Mouse (Mus musculus): Measurements from ENCODE around the gene Nol11. TPM values are rescaled to one million over a fixed set of nuclear protein-coding genes. Genes with fewer than 3 reads are reported as not detected.

The Nol11 gene
- total and polyA plus RNA-seq, 3 experiments = 62.1 to 172 (median 109) TPM

GRCm38 (mm10) chr11:107226431-107226830 lies 37.2 kb upstream of the Nol11 start:
- H3K27ac ChIP-seq (ENCODE audit: insufficient read depth, low read depth) = no peak overlapping the region

GRCm38 (mm10) chr11:107226013-107226412 lies 36.8 kb upstream of the Nol11 start:
- no peak overlapping the region for H3K4me2 ChIP-seq (ENCODE audit: insufficient read depth, low read depth, poor library complexity, severe bottlenecking)
- no peaks in the 10 kb centered on the region for H3K79me2 ChIP-seq (replicated peaks; ENCODE audit: control insufficient read depth, extremely low read depth, insufficient read depth, poor library complexity, severe bottlenecking)
- no peaks in the 10 kb centered on the region; a peak in 1 of 4 replicates for H3K4me1 ChIP-seq (ENCODE audit: control insufficient read depth in 1 of 2, insufficient read depth in 2 of 2)
- peaks cover 0 to 2% of the 10 kb centered on the region in 2 experiments for H3K36me3 ChIP-seq (replicated peaks in 1 of 2; ENCODE audit: control insufficient read depth in 1 of 2, insufficient read depth in 1 of 2, low read length in 1 of 2)
- dilution Hi-C loops (cut with MboI; ENCODE audit: extremely low pct_ligation_motif_present, extremely low pct_unique_long_range_greater_than_20kb, low sequenced_read_pairs) = no loop called here
- no peak overlapping the region for H3K4me3 ChIP-seq (replicated peaks in 1 of 3; ENCODE audit: low read depth in 2 of 3, low read length in 2 of 3, poor library complexity in 1 of 3)
- in situ Hi-C loops (cut with MboI; ENCODE audit: low pct_ligation_motif_present, low pct_unique_long_range_greater_than_20kb, low sequenced_read_pairs) = no loop called here
- H3K27ac ChIP-seq (ENCODE audit: insufficient read depth, low read depth) = no peak overlapping the region
- TF ChIP-seq PAX5 (IDR thresholded peaks at IDR 0.05; ENCODE audit: low read length) = no peak
- no peak for TF ChIP-seq NELFE (IDR thresholded peaks at IDR 0.05; ENCODE audit: low read depth, low read length)
- TF ChIP-seq JUND (conservative IDR thresholded peaks at IDR 0.05; ENCODE audit: low read depth, low read length) = no peak
- no peak for TF ChIP-seq MYC (IDR thresholded peaks at IDR 0.05; ENCODE audit: low read depth, low read length)
- no peak for TF ChIP-seq CHD2 (IDR thresholded peaks at IDR 0.05; ENCODE audit: low read length)
- no peak for TF ChIP-seq BHLHE40 (IDR thresholded peaks at IDR 0.05; ENCODE audit: low read depth, low read length)
- TF ChIP-seq MXI1 (IDR thresholded peaks at IDR 0.05; ENCODE audit: low read depth, low read length) = no peak
- TF ChIP-seq SMC3 (IDR thresholded peaks at IDR 0.05; ENCODE audit: low read depth, low read length) = no peak
- no peak for TF ChIP-seq TCF12 (IDR thresholded peaks at IDR 0.05; ENCODE audit: low read depth, low read length)
- TF ChIP-seq MAX (IDR thresholded peaks at IDR 0.05; ENCODE audit: low read length) = no peak
- no peak for TF ChIP-seq E2F4 (IDR thresholded peaks at IDR 0.05; ENCODE audit: insufficient replicate concordance, low read depth, low read length)
- TF ChIP-seq ELF1 (IDR thresholded peaks at IDR 0.05; ENCODE audit: low read depth, low read length) = no peak
- H3K9me3 ChIP-seq (replicated peaks; ENCODE audit: low read length) = peaks cover 7% of the 10 kb centered on the region
- no peaks in the 10 kb centered on the region for H3K27me3 ChIP-seq (replicated peaks)
- no peak overlapping the region for H3K9ac ChIP-seq (ENCODE audit: insufficient read depth, low read depth)
- no peak for DNase-seq (ENCODE audit: extremely low read depth)

More at GRCm38 (mm10) chr11:107226431-107226830, 37.2 kb upstream of the Nol11 start:
- Histone ChIP-seq H3K79me2 (replicated peaks; ENCODE audit: control insufficient read depth, extremely low read depth, insufficient read depth, poor library complexity, severe bottlenecking) (no peaks in the 10 kb centered on the region), H3K27me3 (replicated peaks) (no peaks in the 10 kb centered on the region), H3K9me3 (replicated peaks; ENCODE audit: low read length) (peaks cover 7% of the 10 kb centered on the region), H3K4me2 (ENCODE audit: insufficient read depth, low read depth, poor library complexity, severe bottlenecking) (no peak overlapping the region), H3K4me3 (replicated peaks in 1 of 3; ENCODE audit: low read depth in 2 of 3, low read length in 2 of 3, poor library complexity in 1 of 3) (no peak overlapping the region), H3K9ac (ENCODE audit: insufficient read depth, low read depth) (no peak overlapping the region), H3K4me1 (ENCODE audit: control insufficient read depth in 1 of 2, insufficient read depth in 2 of 2) (no peaks in the 10 kb centered on the region; a peak in 1 of 4 replicates), H3K36me3 (replicated peaks in 1 of 2; ENCODE audit: control insufficient read depth in 1 of 2, insufficient read depth in 1 of 2, low read length in 1 of 2) (peaks cover 0 to 2% of the 10 kb centered on the region in 2 experiments)
- dilution Hi-C loops (cut with MboI; ENCODE audit: extremely low pct_ligation_motif_present, extremely low pct_unique_long_range_greater_than_20kb, low sequenced_read_pairs) (no loop called here), in situ Hi-C loops (cut with MboI; ENCODE audit: low pct_ligation_motif_present, low pct_unique_long_range_greater_than_20kb, low sequenced_read_pairs) (no loop called here)
- no peak for DNase-seq (ENCODE audit: extremely low read depth)
- no peak for TF ChIP-seq TCF12 (IDR thresholded peaks at IDR 0.05; ENCODE audit: low read depth, low read length)

DNA sequence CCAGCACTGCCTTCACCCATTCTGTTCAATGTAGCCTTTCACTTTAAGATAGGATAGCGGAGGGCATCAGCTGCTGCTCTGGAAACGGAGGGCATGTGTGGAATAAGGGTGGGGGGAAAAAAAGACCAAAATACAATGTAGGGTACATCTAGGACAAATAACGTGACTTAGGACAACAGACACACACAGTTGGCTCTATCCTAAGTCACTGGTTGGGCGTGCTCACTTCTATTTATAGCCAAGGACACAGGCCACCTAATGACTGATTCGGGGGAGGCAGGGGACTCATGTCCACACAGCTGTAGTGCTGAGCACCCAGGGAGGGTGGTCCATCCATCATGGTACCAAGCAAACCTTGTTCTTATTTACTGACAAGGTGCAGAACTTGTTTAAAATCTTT lies 36.1 kb upstream of the Nol11 start:
- Histone ChIP-seq H3K36me3 (replicated peaks in 1 of 2; ENCODE audit: control insufficient read depth in 1 of 2, insufficient read depth in 1 of 2, low read length in 1 of 2) (peaks cover 0 to 2% of the 10 kb centered on the region in 2 experiments), H3K9ac (ENCODE audit: insufficient read depth, low read depth) (no peak overlapping the region), H3K27me3 (replicated peaks) (no peaks in the 10 kb centered on the region), H3K4me1 (ENCODE audit: control insufficient read depth in 1 of 2, insufficient read depth in 2 of 2) (no peaks in the 10 kb centered on the region; a peak in 1 of 4 replicates), H3K4me2 (ENCODE audit: insufficient read depth, low read depth, poor library complexity, severe bottlenecking) (no peak overlapping the region), H3K79me2 (replicated peaks; ENCODE audit: control insufficient read depth, extremely low read depth, insufficient read depth, poor library complexity, severe bottlenecking) (no peaks in the 10 kb centered on the region), H3K27ac (ENCODE audit: insufficient read depth, low read depth) (no peak overlapping the region), H3K4me3 (replicated peaks in 1 of 3; ENCODE audit: low read depth in 2 of 3, low read length in 2 of 3, poor library complexity in 1 of 3) (no peak overlapping the region), H3K9me3 (replicated peaks; ENCODE audit: low read length) (peaks cover 7% of the 10 kb centered on the region)
- TF ChIP-seq JUN (IDR thresholded peaks at IDR 0.05; ENCODE audit: insufficient read depth, low read depth, low read length) (no peak), SMC3 (IDR thresholded peaks at IDR 0.05; ENCODE audit: low read depth, low read length) (no peak), GABPA (IDR thresholded peaks at IDR 0.05; ENCODE audit: insufficient replicate concordance, low read depth, low read length) (no peak), RAD21 (IDR thresholded peaks at IDR 0.05; ENCODE audit: low read depth, low read length) (no peak), MXI1 (IDR thresholded peaks at IDR 0.05; ENCODE audit: low read depth, low read length) (no peak), USF1 (IDR thresholded peaks at IDR 0.05; ENCODE audit: low read depth, low read length) (no peak), NELFE (IDR thresholded peaks at IDR 0.05; ENCODE audit: low read depth, low read length) (no peak), CTCF (conservative IDR thresholded peaks at IDR 0.05 in 1 of 2, IDR thresholded peaks at IDR 0.05 in 1 of 2; ENCODE audit: low read depth in 2 of 2, low read length in 2 of 2) (no peak), IRF4 (IDR thresholded peaks at IDR 0.05; ENCODE audit: low read depth, low read length) (no peak)
- dilution Hi-C loops (cut with MboI; ENCODE audit: extremely low pct_ligation_motif_present, extremely low pct_unique_long_range_greater_than_20kb, low sequenced_read_pairs) (no loop called here), in situ Hi-C loops (cut with MboI; ENCODE audit: low pct_ligation_motif_present, low pct_unique_long_range_greater_than_20kb, low sequenced_read_pairs) (no loop called here)
- no peak for DNase-seq (ENCODE audit: extremely low read depth)
